In genomic region chr16:94150125-94151103, GRCm38 (mm10) we compare ENCODE assay signal across 9 mouse cellular contexts.
DNase-seq lines count a peak whose midpoint lies in the region; ATAC-seq lines count a peak whose summit lies in the region.
"Had no signal": no experiment of that assay in that cellular context is flagged by ENCODE, and none has a peak within 500 bp of the region (broad histone marks: within the 10 kb centered on the region; RNA-seq: fewer than 3 reads in every experiment).

No protein-coding gene starts in this region.

- H3K4me3 ChIP-seq in heart, embryonic 13.5 days: no peak overlapping the region
- H3K4me3 ChIP-seq in lung, embryonic 16.5 days (ENCODE audit: low read length): no peak overlapping the region
- H3K4me3 ChIP-seq in stomach, embryonic 14.5 days (ENCODE audit: low read depth, low read length): no peak overlapping the region
- H3K4me3 ChIP-seq: left cerebral cortex, adult 2 months had no signal

- 53% methylated on average over 15 of the region's 15 CpGs for WGBS in heart, embryonic 13.5 days
- 47% methylated on average over 15 of the region's 15 CpGs for WGBS in lung, embryonic 16.5 days
- 63% methylated on average over 15 of the region's 15 CpGs for WGBS in stomach, embryonic 14.5 days

- intact Hi-C loops in heart, postnatal 25 days (cut with DNase I): no loop called here
- intact Hi-C loops in left cerebral cortex, postnatal 10 days (cut with DNase I): no loop called here

- ATAC-seq in heart, embryonic 13.5 days (ENCODE audit: extremely low read depth, insufficient number of reproducible peaks, low FRiP score, low TSS enrichment): peak; percentile 34; the same call in 1 of the 2 replicates
- ATAC-seq in lung, embryonic 16.5 days (ENCODE audit: low read depth): peak; percentile 82
- ATAC-seq in stomach, embryonic 14.5 days (ENCODE audit: insufficient number of reproducible peaks, insufficient read depth, low FRiP score, low read depth): peak; percentile 90

- no peaks in the 10 kb centered on the region for H3K36me3 ChIP-seq in heart, embryonic 13.5 days
- H3K36me3 ChIP-seq in lung, embryonic 16.5 days (ENCODE audit: control insufficient read depth, insufficient read depth, low read length): no peaks in the 10 kb centered on the region
- no peaks in the 10 kb centered on the region for H3K36me3 ChIP-seq in stomach, embryonic 14.5 days (ENCODE audit: control insufficient read depth, insufficient read depth, low read length)

- H3K4me2 ChIP-seq in heart, embryonic 13.5 days: no peak overlapping the region
- H3K4me2 ChIP-seq in lung, embryonic 16.5 days (ENCODE audit: low read depth, low read length): no peak overlapping the region
- H3K4me2 ChIP-seq in stomach, embryonic 14.5 days (replicated peaks; ENCODE audit: low read depth, low read length): no peak overlapping the region

- H3K9ac ChIP-seq in heart, embryonic 13.5 days: no peak overlapping the region
- no peak overlapping the region for H3K9ac ChIP-seq in lung, embryonic 16.5 days (ENCODE audit: low read length)
- no peak overlapping the region for H3K9ac ChIP-seq in stomach, embryonic 14.5 days (replicated peaks; ENCODE audit: low read depth, low read length)

- 0 out of 2 replicates have a peak, but pooled peaks cover 3% of the 10 kb centered on the region for H3K27me3 ChIP-seq in heart, embryonic 13.5 days (replicated peaks)
- H3K27me3 ChIP-seq in lung, embryonic 16.5 days (ENCODE audit: control insufficient read depth, insufficient read depth, low read depth, low read length): no peaks in the 10 kb centered on the region
- no peaks in the 10 kb centered on the region for H3K27me3 ChIP-seq in stomach, embryonic 14.5 days (ENCODE audit: control insufficient read depth, insufficient read depth, low read length)

- H3K4me1 ChIP-seq in heart, embryonic 13.5 days: peaks cover 41% of the 10 kb centered on the region
- H3K4me1 ChIP-seq in lung, embryonic 16.5 days (replicated peaks; ENCODE audit: control insufficient read depth, insufficient read depth, low read length): peaks cover 20% of the 10 kb centered on the region
- H3K4me1 ChIP-seq in stomach, embryonic 14.5 days (ENCODE audit: control insufficient read depth, insufficient read depth, low read length): peaks cover 29% of the 10 kb centered on the region

- H3K27ac ChIP-seq in heart, embryonic 13.5 days (replicated peaks): no peak overlapping the region
- H3K27ac ChIP-seq in lung, embryonic 16.5 days (ENCODE audit: low read length): no peak overlapping the region
- peak overlapping the region; percentile 62; the same call in 1 of the 2 replicates for H3K27ac ChIP-seq in stomach, embryonic 14.5 days (ENCODE audit: low read length)
- H3K27ac ChIP-seq: left cerebral cortex, adult 2 months had no signal

- no peaks in the 10 kb centered on the region for H3K9me3 ChIP-seq in heart, embryonic 13.5 days
- no peaks in the 10 kb centered on the region for H3K9me3 ChIP-seq in lung, embryonic 16.5 days (ENCODE audit: control insufficient read depth, low read length)
- no peaks in the 10 kb centered on the region for H3K9me3 ChIP-seq in stomach, embryonic 14.5 days (ENCODE audit: control insufficient read depth, low read depth, low read length)

- DNase-seq in heart, postnatal 25 days (ENCODE audit: low spot score): no peak
- peak; percentile 12 for DNase-seq in induced T-regulatory cell, adult 2 months (ENCODE audit: low read depth)
- no peak for DNase-seq in frontal cortex, adult 2 months (ENCODE audit: extremely low spot score in 1 of 2, low spot score in 1 of 2)
- DNase-seq in left cerebral cortex, postnatal 10 days (ENCODE audit: extremely low spot score in 1 of 2, low spot score in 2 of 2): no peak
- no peak for DNase-seq in cerebellum, postnatal 4 days (ENCODE audit: low spot score in 2 of 2)

Comparison
In these comparisons a context has a peak if more than half of its experiments do, and no peak if none do; other contexts are left out.
1. ATAC-seq: peak in every context shown above with its lines; median percentile 90 in stomach, embryonic 14.5 days; 82 in lung, embryonic 16.5 days; 34 in heart, embryonic 13.5 days.